In genomic region chr7:16974018-16974417, GRCm38 (mm10) we compare ENCODE assay signal across 8 mouse cellular contexts. TPM values are rescaled to one million over a fixed set of nuclear protein-coding genes. Genes with fewer than 3 reads are reported as not detected.
A peak's percentile ranks its signal among the peaks of the same experiment; 100 is the strongest.
DNase-seq lines count a peak whose midpoint lies in the region; ATAC-seq and TF ChIP-seq lines count a peak whose summit lies in the region.
"Had no signal": no experiment of that assay in that cellular context is flagged by ENCODE, and none has a peak within 500 bp of the region (broad histone marks: within the 10 kb centered on the region; RNA-seq: fewer than 3 reads in every experiment).

No protein-coding gene starts in this region.

- H3K27me3 ChIP-seq in neural tube, embryonic 11.5 days (ENCODE audit: control insufficient read depth, insufficient read depth, low read length), result no peaks in the 10 kb centered on the region
- H3K27me3 ChIP-seq in neural tube, embryonic 15.5 days (replicated peaks), result no peaks in the 10 kb centered on the region

- no peak for TF ChIP-seq CTCF in gastrocnemius, adult 2 months (IDR thresholded peaks at IDR 0.05)

- H3K4me3 ChIP-seq in neural tube, embryonic 11.5 days (ENCODE audit: low read depth, low read length), result no peak overlapping the region
- no peak overlapping the region for H3K4me3 ChIP-seq in neural tube, embryonic 15.5 days (replicated peaks)
- no peak overlapping the region for H3K4me3 ChIP-seq in gastrocnemius, adult 2 months
- H3K4me3 ChIP-seq: forebrain, embryonic 10.5 days had no signal

- peak; percentile 40 for DNase-seq in neural tube, embryonic 11.5 days (ENCODE audit: low spot score)
- peak; percentile 84 for DNase-seq in gastrocnemius, adult 2 months
- DNase-seq in heart, postnatal 36 days, result peak; percentile 33 to 58
- DNase-seq in thymus, postnatal 10 days (ENCODE audit: low spot score in 2 of 2), result no peak
- no peak for DNase-seq in spleen, postnatal 36 days (ENCODE audit: low spot score in 2 of 2)
- no peak for DNase-seq in ovary, postnatal 36 days (ENCODE audit: low spot score)

- WGBS in neural tube, embryonic 11.5 days, result 45% methylated on average over 6 of the region's 6 CpGs
- 28% methylated on average over 6 of the region's 6 CpGs for WGBS in neural tube, embryonic 15.5 days

- intact Hi-C loops in gastrocnemius, adult 2 months (cut with DNase I), result no loop called here
- intact Hi-C loops in heart, postnatal 36 days (cut with DNase I), result no loop called here

- H3K27ac ChIP-seq in neural tube, embryonic 11.5 days (ENCODE audit: low read depth, low read length), result no peak overlapping the region
- no peak overlapping the region for H3K27ac ChIP-seq in neural tube, embryonic 15.5 days (replicated peaks)
- H3K27ac ChIP-seq in gastrocnemius, adult 2 months, result peak overlapping the region; percentile 68
- H3K27ac ChIP-seq: forebrain, embryonic 10.5 days had no signal

- peak; percentile 45; the same call in 1 of the 2 replicates for ATAC-seq in neural tube, embryonic 11.5 days (ENCODE audit: insufficient read depth, low FRiP score, low TSS enrichment)
- no peak for ATAC-seq in neural tube, embryonic 15.5 days (ENCODE audit: low FRiP score)

- no peak overlapping the region for H3K4me2 ChIP-seq in neural tube, embryonic 11.5 days (ENCODE audit: low read depth)
- H3K4me2 ChIP-seq in neural tube, embryonic 15.5 days, result no peak overlapping the region

- no peaks in the 10 kb centered on the region for H3K4me1 ChIP-seq in neural tube, embryonic 11.5 days (ENCODE audit: control insufficient read depth, insufficient read depth, low read length)
- H3K4me1 ChIP-seq in neural tube, embryonic 15.5 days, result 0 out of 2 replicates have a peak, but pooled peaks cover 2% of the 10 kb centered on the region

- no peak overlapping the region for H3K9ac ChIP-seq in neural tube, embryonic 11.5 days (ENCODE audit: low read length)
- H3K9ac ChIP-seq in neural tube, embryonic 15.5 days (replicated peaks), result no peak overlapping the region

- H3K9me3 ChIP-seq in neural tube, embryonic 11.5 days (ENCODE audit: control insufficient read depth, low read length), result no peaks in the 10 kb centered on the region
- no peaks in the 10 kb centered on the region for H3K9me3 ChIP-seq in neural tube, embryonic 15.5 days (replicated peaks)

- H3K36me3 ChIP-seq in neural tube, embryonic 11.5 days (ENCODE audit: control insufficient read depth, insufficient read depth, low read length), result no peaks in the 10 kb centered on the region; the same call in 1 of the 2 replicates
- H3K36me3 ChIP-seq in neural tube, embryonic 15.5 days, result no peaks in the 10 kb centered on the region
- H3K36me3 ChIP-seq: forebrain, embryonic 10.5 days had no signal

RNA-seq across cellular contexts. Expression of gene Gm42372, which starts 8.9 kb away (rescaled TPM):
- 1.8 and 2.0 TPM in 2 replicates for polyA plus RNA-seq in neural tube, embryonic 11.5 days (2014; fragmentation: Nextera tagmentation; extraction: Ambion mirVana)
- polyA plus RNA-seq in neural tube, embryonic 15.5 days (2015; fragmentation: Nextera tagmentation; extraction: Ambion mirVana), result 5.7 and 6.4 TPM in 2 replicates
- total RNA-seq in gastrocnemius, adult 2 months (2021), result not detected
- total RNA-seq in heart, postnatal 36 days (2021), result not detected

RNA-seq across cellular contexts. Expression of gene Pnmal1, which starts 14.5 kb away (rescaled TPM):
- 15.6 and 18.0 TPM in 2 replicates for polyA plus RNA-seq in neural tube, embryonic 11.5 days (2014; fragmentation: Nextera tagmentation; extraction: Ambion mirVana)
- 43.3 and 52.0 TPM in 2 replicates for polyA plus RNA-seq in neural tube, embryonic 15.5 days (2015; fragmentation: Nextera tagmentation; extraction: Ambion mirVana)
- not detected for total RNA-seq in gastrocnemius, adult 2 months (2021)
- total RNA-seq in heart, postnatal 36 days (2021), result not detected

RNA-seq across cellular contexts. Expression of gene Ccdc8, which starts 18.5 kb away (rescaled TPM):
- polyA plus RNA-seq in neural tube, embryonic 11.5 days (2014; fragmentation: Nextera tagmentation; extraction: Ambion mirVana), result 16.9 and 17.7 TPM in 2 replicates
- 7.7 and 13.9 TPM in 2 replicates for polyA plus RNA-seq in neural tube, embryonic 15.5 days (2015; fragmentation: Nextera tagmentation; extraction: Ambion mirVana)
- total RNA-seq in gastrocnemius, adult 2 months (2021), result 1 to 10 TPM in 1 of 2 experiments, under 1 TPM in 1; 0.74 to 1.5 TPM
- total RNA-seq in heart, postnatal 36 days (2021), result 1 to 10 TPM; 5.9 to 6.3 TPM

RNA-seq across cellular contexts. Expression of gene Pnmal2, which starts 29.5 kb away (rescaled TPM):
- 9.4 and 10.5 TPM in 2 replicates for polyA plus RNA-seq in neural tube, embryonic 11.5 days (2014; fragmentation: Nextera tagmentation; extraction: Ambion mirVana)
- polyA plus RNA-seq in neural tube, embryonic 15.5 days (2015; fragmentation: Nextera tagmentation; extraction: Ambion mirVana), result 117 and 137 TPM in 2 replicates
- total RNA-seq in gastrocnemius, adult 2 months (2021), result under 1 TPM; 0.74 to 0.86 TPM
- total RNA-seq in heart, postnatal 36 days (2021), result 1 to 10 TPM; 3.4 to 3.9 TPM

RNA-seq across cellular contexts. Expression of gene Calm3, which starts 50.1 kb away (rescaled TPM):
- 257 and 263 TPM in 2 replicates for polyA plus RNA-seq in neural tube, embryonic 11.5 days (2014; fragmentation: Nextera tagmentation; extraction: Ambion mirVana)
- 336 and 404 TPM in 2 replicates for polyA plus RNA-seq in neural tube, embryonic 15.5 days (2015; fragmentation: Nextera tagmentation; extraction: Ambion mirVana)
- total RNA-seq in gastrocnemius, adult 2 months (2021), result 100 to 1,000 TPM; 290 to 400 TPM
- 100 to 1,000 TPM; 182 to 193 TPM for total RNA-seq in heart, postnatal 36 days (2021)

Comparison
In these comparisons a context has a peak if more than half of its experiments do, and no peak if none do; other contexts are left out.
1. DNase-seq: peak in neural tube, embryonic 11.5 days (single experiment), gastrocnemius, adult 2 months (single experiment) and heart, postnatal 36 days (2 of 2); none in thymus, postnatal 10 days (0 of 2), spleen, postnatal 36 days (0 of 2) and ovary, postnatal 36 days (single experiment).